Mouse (Mus musculus) lung, postnatal 4 days (tissue): ENCODE results near the gene Tes3-ps.

Experiments
- DNase-seq, 2 experiments: peaks; one replicate each; pipeline ENCODE4 v3.0.0; 2021

Gene Tes3-ps

DNA sequence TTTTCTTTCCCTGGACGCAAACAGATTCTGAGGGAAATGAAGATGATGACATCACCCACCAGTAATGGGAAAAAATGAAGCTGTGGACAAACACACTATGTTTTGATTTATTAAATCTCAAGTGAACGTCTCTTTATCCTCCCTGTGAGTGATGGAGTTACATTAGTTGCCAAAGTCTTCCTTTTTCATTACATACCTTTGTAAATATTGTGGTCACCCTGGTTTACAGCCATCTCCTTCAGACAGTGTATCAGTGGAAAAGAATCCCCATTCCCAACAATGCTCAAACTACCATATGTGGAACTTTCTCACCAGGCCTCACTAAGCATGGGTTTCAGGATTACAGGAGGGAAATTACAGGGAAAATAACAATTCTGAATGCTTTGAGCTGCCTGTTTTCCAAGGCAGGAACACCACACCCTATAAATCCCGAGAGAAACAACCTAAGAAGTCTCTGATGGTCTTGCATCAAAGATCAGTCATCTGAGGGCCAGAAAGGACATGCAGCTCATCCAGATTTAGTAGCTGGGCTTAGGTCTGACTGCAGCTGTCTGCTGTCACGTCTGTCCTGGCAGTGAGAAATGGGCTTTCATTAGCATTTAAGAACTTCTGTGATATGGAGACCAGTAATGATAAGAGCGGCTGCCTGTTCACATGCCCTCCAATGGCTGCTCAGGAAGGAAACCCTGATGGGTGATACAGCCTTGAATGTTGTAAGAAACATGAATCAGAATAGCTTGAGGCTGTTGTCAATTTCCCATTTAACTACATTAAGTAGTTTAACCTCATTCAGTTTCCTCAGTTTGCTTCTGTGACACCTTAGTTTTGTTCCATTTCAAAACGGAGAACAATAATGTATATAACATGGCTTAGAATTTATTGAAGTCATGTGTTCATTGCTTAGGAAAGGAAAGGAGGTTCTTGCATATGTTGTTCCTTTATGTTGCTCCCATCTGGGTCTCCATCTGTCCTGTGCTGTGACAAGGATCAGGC lies at the start of gene Tes3-ps:
Gene Tes3-ps, plus strand, starts transcription at position 943 of the 993 bp plus-strand sequence.
- no peak for DNase-seq

GRCm38 (mm10) chr13:49444451-49444850 lies 48.7 kb upstream of the Tes3-ps start:
- no peak for DNase-seq

GRCm38 (mm10) chr13:49449318-49449749 lies 43.8 kb upstream of the Tes3-ps start:
- peak; percentile 85 to 87 for DNase-seq

DNA sequence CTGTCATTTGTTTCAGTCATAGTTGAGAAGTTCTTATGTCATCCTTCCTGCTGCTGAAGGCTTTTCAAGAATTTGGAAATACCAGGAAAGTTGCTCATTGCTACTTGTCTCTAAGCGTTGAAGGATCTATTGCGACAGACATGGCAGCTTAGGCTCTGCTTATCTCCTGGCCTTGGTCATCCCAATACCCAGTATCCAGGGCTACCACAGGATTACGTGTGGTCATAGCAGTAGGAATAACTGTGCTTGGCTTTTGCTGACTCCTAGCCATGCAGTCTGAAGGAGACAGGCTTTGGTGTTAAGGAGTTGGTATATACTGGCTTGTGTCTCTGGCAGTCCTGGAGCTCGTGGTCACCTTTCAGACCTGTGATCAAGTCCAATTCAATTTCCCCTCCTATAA lies 32.8 kb upstream of the Tes3-ps start:
- no peak for DNase-seq

DNA sequence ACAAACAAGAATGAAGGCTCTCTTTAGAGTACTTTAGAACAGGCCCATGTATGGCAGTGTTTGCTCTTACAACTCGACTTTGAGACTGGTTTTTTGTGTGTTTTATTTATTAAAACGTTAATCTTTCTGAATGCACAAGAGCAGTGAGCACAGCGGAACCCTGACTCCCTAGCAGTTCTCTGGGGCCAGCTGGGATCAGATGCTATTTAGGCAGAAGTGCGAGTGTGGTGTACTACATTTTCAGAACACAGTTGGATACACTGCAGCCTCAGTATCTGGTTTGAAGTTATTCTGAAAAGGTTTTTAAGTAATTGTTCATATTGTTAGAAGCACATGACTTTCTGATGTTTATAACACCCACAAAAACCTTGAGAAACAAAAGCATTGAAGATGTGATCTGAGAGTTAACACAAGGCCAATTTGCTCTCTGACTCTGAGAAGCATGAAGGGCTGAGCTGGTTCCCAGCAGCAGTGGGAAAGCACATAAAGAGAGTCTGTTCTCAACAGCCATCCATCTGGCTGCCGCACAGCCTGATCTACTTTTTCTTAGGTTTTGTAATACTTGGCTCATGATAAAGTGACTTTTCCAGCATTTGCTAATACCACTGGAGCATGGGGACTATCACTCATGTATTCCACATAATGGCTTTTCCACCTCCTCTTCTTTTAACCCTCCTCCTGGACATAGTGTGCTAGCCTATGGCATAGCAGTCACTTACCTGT lies 32.3 kb upstream of the Tes3-ps start:
- DNase-seq: peak in 1 of 2 experiments; percentile 64

- DNase-seq: peak; percentile 52 to 64
These were observed 31.5 kb upstream of the Tes3-ps start for GRCm38 (mm10) chr13:49461458-49462132.

DNA sequence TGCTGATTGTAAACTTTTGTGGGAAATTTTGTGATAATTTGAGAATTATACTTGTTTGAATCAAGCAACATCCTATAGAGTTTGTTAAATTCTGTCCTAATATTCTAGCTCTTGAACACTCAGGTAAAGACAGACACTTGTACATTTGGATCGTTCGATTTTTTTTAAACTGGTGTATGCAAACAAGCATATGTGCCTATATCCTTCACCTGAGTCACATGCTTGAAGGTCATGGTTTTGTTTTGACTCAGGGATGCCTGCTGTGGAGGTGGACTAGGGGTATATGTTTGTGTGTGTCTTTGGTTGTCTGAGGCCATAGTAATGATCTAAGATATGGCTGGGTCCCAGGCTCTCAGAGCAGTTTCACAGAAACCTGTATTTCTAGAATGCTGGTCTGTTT lies 30.2 kb upstream of the Tes3-ps start:
- DNase-seq: no peak

DNA sequence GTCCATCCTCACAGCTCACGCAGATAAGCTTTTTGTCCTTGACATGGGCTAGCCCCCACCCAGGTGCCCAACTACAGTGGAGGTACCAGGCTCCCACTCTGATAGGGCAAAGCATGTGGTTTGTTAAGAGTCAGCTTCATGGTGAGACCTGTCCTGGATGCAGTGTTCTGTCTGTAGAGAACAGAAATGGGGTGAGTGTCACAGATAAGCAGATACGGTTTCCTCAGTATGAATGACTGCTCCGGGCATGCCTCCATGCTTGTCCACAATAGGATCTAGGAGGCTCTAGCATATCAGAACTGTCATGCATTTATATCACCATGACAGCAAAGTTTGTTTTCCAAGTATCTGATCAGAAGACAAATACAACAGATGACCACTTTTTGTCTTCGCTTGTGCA lies 27.2 kb upstream of the Tes3-ps start:
- DNase-seq: no peak

- DNase-seq: peak; percentile 43 to 78
These were observed 26.6 kb upstream of the Tes3-ps start for GRCm38 (mm10) chr13:49466393-49467075.

- DNase-seq: no peak
These were observed 25.5 kb upstream of the Tes3-ps start for GRCm38 (mm10) chr13:49467585-49467984.

DNA sequence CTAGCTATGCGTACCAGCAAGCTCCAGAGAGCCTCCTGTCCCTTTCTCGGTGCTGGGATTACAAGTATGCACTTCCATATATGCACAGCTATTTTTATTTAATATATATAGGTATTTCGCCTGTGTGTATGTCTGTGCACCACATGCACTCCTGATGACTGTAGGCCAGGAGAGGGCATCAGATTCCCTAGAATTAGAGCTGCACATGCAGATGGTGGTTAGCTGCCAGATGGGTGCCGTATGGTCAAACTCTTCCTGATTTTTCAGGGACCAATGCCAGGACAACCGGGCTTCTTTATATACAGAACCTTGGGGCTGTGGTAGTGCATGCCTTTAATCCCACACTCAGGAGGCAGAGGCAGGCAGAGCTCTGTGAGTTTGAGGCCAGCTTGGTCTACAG lies 24.1 kb upstream of the Tes3-ps start:
- DNase-seq: no peak

- no peak for DNase-seq
These were observed 22.8 kb upstream of the Tes3-ps start for GRCm38 (mm10) chr13:49470319-49470718.

DNA sequence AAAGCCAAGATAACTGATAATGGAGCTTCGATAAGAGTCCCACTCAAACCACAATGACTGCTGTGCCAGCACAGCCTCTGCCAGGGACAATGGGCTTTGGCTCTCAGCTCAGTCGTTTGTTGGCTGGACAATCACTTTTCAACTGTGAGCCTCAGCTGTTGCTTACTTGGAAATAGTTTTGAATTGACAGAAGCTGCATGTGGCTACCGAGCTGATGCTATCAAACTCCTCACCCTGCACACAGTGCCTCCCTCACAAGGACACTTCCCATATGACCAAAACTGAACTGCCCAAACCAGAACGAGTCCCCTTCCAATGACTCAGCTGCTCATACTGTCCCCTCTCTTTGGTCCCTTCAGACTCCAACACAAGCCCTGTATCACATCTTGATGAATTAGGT lies 22.3 kb upstream of the Tes3-ps start:
- peak; percentile 28 to 75 for DNase-seq

- peak; percentile 65 to 86 for DNase-seq
These were observed 21.0 kb upstream of the Tes3-ps start for GRCm38 (mm10) chr13:49471981-49472675.

DNA sequence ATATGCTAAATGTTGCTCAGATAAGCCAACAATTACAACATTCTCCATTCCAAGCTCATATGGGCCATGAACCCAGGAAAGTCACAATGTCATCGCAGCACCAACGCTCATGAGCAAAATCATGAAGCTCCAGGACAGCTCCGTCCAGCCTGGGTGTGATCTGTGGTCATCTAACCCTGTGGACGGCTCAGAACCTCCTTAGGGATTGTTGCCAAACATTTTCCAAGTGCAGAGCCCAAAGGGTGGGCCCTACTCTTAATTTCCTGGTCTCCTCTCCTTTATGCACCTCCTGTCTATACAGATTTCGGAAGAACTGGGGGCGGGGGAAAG lies 20.5 kb upstream of the Tes3-ps start:
- DNase-seq: peak in 1 of 2 experiments; percentile 69

DNA sequence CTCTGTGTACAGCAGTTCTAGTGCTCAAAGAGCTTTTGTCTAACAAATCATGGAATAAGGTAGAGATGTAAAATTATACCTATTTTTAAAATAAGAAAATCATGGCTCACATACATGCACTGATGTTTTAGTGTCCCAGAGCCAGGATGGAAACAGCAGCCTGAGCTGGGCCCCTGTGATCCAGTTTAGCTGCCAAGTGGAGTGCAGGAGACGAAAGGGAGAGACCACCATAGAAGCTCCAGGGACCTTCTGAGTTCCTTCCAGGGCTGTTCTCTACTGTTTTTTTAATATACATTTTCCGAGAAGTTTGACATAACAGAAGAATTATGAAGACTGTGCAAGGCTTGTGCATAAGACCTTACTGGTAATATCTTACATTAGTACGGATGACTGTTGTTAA lies 15.2 kb upstream of the Tes3-ps start:
- DNase-seq: no peak

DNA sequence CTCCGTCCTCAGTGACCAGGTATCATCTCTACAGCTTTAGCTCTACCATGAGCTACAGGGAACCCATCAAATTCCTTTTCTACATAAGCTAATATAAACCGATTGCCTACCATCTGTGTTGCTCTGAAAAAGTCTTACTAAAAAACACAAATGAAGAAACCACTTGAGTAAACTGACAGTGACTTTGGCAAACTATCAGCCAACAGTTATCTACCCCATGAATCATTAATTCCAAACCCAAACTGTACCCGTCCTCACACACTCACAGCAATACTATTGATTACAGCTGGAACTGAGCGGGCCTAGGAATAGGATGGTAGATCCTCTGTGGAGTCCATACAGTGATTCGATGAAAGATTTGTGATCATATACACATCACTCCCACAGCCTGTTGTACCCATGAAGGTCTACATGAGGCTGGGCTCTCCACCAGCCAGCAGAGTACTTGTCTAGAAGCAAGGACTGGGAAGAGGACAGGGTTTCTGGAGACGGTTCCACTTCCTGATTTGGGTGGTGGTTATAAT lies 14.2 kb upstream of the Tes3-ps start:
- no peak for DNase-seq

GRCm38 (mm10) chr13:49479399-49479798 lies 13.7 kb upstream of the Tes3-ps start:
- DNase-seq: peak in 1 of 2 experiments; percentile 44

GRCm38 (mm10) chr13:49480057-49480456 lies 13.1 kb upstream of the Tes3-ps start:
- DNase-seq: peak; percentile 83 to 93

- peak; percentile 32 to 63 for DNase-seq
These were observed 12.6 kb upstream of the Tes3-ps start for GRCm38 (mm10) chr13:49480551-49480950.

- DNase-seq: peak in 1 of 2 experiments; percentile 27
These were observed 7.7 kb upstream of the Tes3-ps start for GRCm38 (mm10) chr13:49485388-49485787.

GRCm38 (mm10) chr13:49504510-49504909 lies 11.4 kb downstream of the Tes3-ps start, which contains the start of gene Ecm2:
Gene Ecm2, plus strand, starts transcription at chr13:49504810.
- no peak for DNase-seq
